13 mouse cellular contexts compared by ENCODE assay signal in the genomic region with DNA sequence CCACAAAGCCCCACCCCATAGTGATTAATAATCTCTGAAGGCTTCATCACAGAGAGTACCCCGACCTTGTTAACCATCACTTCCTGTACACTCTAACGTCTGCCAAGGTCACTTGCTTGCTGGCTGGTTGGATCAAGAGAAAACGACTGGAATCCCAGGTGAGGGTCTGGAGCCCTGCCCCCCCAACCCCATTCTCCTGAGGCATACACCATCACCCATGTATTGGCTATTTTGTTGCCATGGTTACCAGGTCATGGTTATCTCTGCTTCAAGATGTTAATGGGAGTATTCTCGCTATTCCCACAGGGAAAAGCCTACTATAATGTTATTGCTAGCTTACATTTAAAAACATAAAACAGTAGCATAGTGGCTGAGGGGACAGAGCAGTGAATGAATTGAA. TPM values are rescaled to one million over a fixed set of nuclear protein-coding genes. Genes with fewer than 3 reads are reported as not detected.
"Had no signal": no experiment of that assay in that cellular context is flagged by ENCODE, and none has a peak within 500 bp of the region (broad histone marks: within the 10 kb centered on the region; RNA-seq: fewer than 3 reads in every experiment).

No protein-coding gene starts in this region.

- H3K9ac ChIP-seq: kidney, embryonic 15.5 days; limb, embryonic 15.5 days; liver, embryonic 12.5 days; lung, embryonic 14.5 days; midbrain, embryonic 12.5 days had no signal

- DNase-seq: kidney, adult 2 months; kidney, postnatal 14 days; lung, embryonic 14.5 days; lung, postnatal 10 days; lung, postnatal 4 days; thymus, postnatal 4 days had no signal

- H3K4me3 ChIP-seq: kidney, embryonic 15.5 days; left cerebral cortex, adult 2 months; limb, embryonic 15.5 days; liver, embryonic 12.5 days; midbrain, embryonic 12.5 days had no signal

- H3K4me2 ChIP-seq: kidney, embryonic 15.5 days; limb, embryonic 15.5 days; liver, embryonic 12.5 days; lung, embryonic 14.5 days; midbrain, embryonic 12.5 days had no signal

- H3K36me3 ChIP-seq: kidney, embryonic 15.5 days; limb, embryonic 15.5 days; liver, embryonic 12.5 days; midbrain, embryonic 12.5 days had no signal

- H3K4me1 ChIP-seq: kidney, embryonic 15.5 days; limb, embryonic 15.5 days; liver, embryonic 12.5 days; midbrain, embryonic 12.5 days had no signal

- H3K9me3 ChIP-seq: kidney, embryonic 15.5 days; limb, embryonic 15.5 days; liver, embryonic 12.5 days; midbrain, embryonic 12.5 days had no signal

- H3K27ac ChIP-seq: kidney, embryonic 15.5 days; left cerebral cortex, adult 2 months; limb, embryonic 15.5 days; liver, embryonic 12.5 days; midbrain, embryonic 12.5 days had no signal

- ATAC-seq: liver, embryonic 12.5 days had no signal

- H3K27me3 ChIP-seq: kidney, embryonic 15.5 days; limb, embryonic 15.5 days; liver, embryonic 12.5 days; midbrain, embryonic 12.5 days had no signal

RNA-seq across cellular contexts. Expression of gene Dazl, which starts 48.8 kb away (rescaled TPM):
- polyA plus RNA-seq: kidney, adult 2 months; limb, embryonic 11.5 days; neural tube, embryonic 11.5 days had no signal
